In genomic region chr6:122534032-122534431, GRCm38 (mm10) we compare ENCODE assay signal across 21 mouse cellular contexts. TPM values are rescaled to one million over a fixed set of nuclear protein-coding genes. Genes with fewer than 3 reads are reported as not detected.
"Had no signal": no experiment of that assay in that cellular context is flagged by ENCODE, and none has a peak within 500 bp of the region (broad histone marks: within the 10 kb centered on the region; RNA-seq: fewer than 3 reads in every experiment).

No protein-coding gene starts in this region.

- H3K4me3 ChIP-seq: midbrain, embryonic 13.5 days; midbrain, embryonic 15.5 days; neural tube, embryonic 12.5 days had no signal

- DNase-seq: lung, adult 18-20 months; lung, embryonic 14.5 days; lung, postnatal 10 days; lung, postnatal 4 days; right cerebral cortex, postnatal 14 days; thymus, adult 18-20 months; thymus, postnatal 25 days; thymus, postnatal 4 days had no signal

- H3K36me3 ChIP-seq: midbrain, embryonic 13.5 days; midbrain, embryonic 15.5 days; neural tube, embryonic 12.5 days had no signal

- H3K27ac ChIP-seq: midbrain, embryonic 13.5 days; midbrain, embryonic 15.5 days; neural tube, embryonic 12.5 days had no signal

- H3K9me3 ChIP-seq: midbrain, embryonic 13.5 days; midbrain, embryonic 15.5 days; neural tube, embryonic 12.5 days had no signal

- H3K9ac ChIP-seq: lung, embryonic 14.5 days; midbrain, embryonic 13.5 days; midbrain, embryonic 15.5 days had no signal

- ATAC-seq: midbrain, embryonic 13.5 days; midbrain, embryonic 15.5 days had no signal

- H3K4me1 ChIP-seq: midbrain, embryonic 15.5 days; neural tube, embryonic 12.5 days had no signal

- H3K27me3 ChIP-seq: midbrain, embryonic 13.5 days; midbrain, embryonic 15.5 days; neural tube, embryonic 12.5 days had no signal

RNA-seq across cellular contexts. Expression of gene Aicda, which starts 19.6 kb away (rescaled TPM):
- total RNA-seq: megakaryocyte, adult 5-6 weeks; megakaryocyte-erythroid progenitor cell, adult 5-6 weeks; monocyte, adult 5-6 weeks had no signal
- polyA plus RNA-seq: liver, embryonic 16.5 days; lung, embryonic 14.5 days; lung, embryonic 16.5 days; midbrain, embryonic 11.5 days; stomach, embryonic 14.5 days; urinary bladder, adult 2 months had no signal

RNA-seq across cellular contexts. Expression of gene Mfap5, which starts 28.4 kb away (rescaled TPM):
- total RNA-seq: megakaryocyte, adult 5-6 weeks; megakaryocyte-erythroid progenitor cell, adult 5-6 weeks; monocyte, adult 5-6 weeks; neutrophil, adult 5-6 weeks had no signal

RNA-seq across cellular contexts. Expression of gene Rimklb, which starts 35.5 kb away (rescaled TPM):
- total RNA-seq: megakaryocyte, adult 5-6 weeks; megakaryocyte-erythroid progenitor cell, adult 5-6 weeks; monocyte, adult 5-6 weeks had no signal
- polyA plus RNA-seq: spleen, adult 2 months had no signal
